Mouse (Mus musculus): ENCODE measurements at regions not wholly inside any gene's neighbourhood (a gene's known extent, or its start where the extent isn't known, plus 50 kb on each side); places are given as distances from the start of the nearest gene placed in this dataset.

DNA sequence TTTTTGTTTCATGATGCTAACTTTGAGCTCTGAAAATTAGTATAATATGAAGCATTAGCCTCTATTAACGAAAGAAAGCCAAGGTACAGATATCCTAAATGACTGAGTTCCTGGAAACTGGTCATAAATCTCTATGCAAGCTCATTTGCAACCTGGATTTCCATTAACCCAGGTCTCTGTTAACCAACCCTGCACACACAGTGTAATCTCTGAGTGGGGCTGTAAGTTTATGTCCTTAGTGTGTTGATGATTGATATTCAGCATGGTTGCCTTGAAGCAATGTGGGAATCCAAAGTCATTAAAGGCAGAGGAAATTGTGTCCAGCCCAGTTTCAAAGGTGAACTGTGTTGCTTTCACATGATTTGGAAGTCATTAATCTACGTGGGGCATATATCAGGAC lies 225.9 kb upstream of the Lcorl start:
- ATAC-seq (ENCODE audit: low FRiP score, low TSS enrichment): no peak
- 76% methylated on average over 2 of the region's 2 CpGs for WGBS
- no peaks in the 10 kb centered on the region for H3K36me3 ChIP-seq (ENCODE audit: control insufficient read depth, insufficient read depth, low read length)
- H3K27ac ChIP-seq (replicated peaks): no peak overlapping the region
- H3K4me3 ChIP-seq (ENCODE audit: low read depth, low read length): no peak overlapping the region
- no peak overlapping the region for H3K9ac ChIP-seq (ENCODE audit: low read length)
- H3K9me3 ChIP-seq (ENCODE audit: control insufficient read depth, low read length): no peaks in the 10 kb centered on the region
- DNase-seq (ENCODE audit: low spot score): no peak
- no peak for TF ChIP-seq EP300 (optimal IDR thresholded peaks at IDR 0.05)
- TF ChIP-seq CTCF (IDR thresholded peaks at IDR 0.05; ENCODE audit: low read depth): no peak
- H3K27me3 ChIP-seq (ENCODE audit: control insufficient read depth, insufficient read depth, low read length): no peaks in the 10 kb centered on the region
- no peaks in the 10 kb centered on the region for H3K4me1 ChIP-seq (replicated peaks; ENCODE audit: control insufficient read depth, insufficient read depth)
- no peak overlapping the region for H3K4me2 ChIP-seq (replicated peaks; ENCODE audit: low read depth)

DNA sequence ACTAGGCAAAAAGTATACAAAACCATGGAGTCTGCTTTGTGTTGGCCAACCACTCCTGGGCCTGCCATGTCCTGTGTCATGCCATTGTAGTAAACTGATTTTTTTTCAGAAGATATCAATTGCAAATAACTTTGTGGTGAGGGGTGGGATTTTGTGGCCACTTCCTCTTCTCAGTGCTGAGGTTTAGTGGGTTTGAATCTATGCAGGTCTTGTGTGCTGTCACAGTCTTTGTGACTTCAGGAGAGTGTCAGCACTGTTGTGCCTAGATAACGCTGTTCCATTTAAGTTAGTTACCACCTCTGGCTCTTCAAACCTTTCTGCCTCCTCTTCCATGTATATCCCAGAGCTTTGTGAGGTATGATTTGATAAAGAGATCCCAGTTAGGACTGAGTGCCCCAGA lies 216.3 kb upstream of the Lcorl start:
- ATAC-seq (ENCODE audit: low FRiP score, low TSS enrichment) (no peak), DNase-seq (ENCODE audit: low spot score) (no peak)
- Histone ChIP-seq H3K4me1 (replicated peaks; ENCODE audit: control insufficient read depth, insufficient read depth) (no peaks in the 10 kb centered on the region), H3K4me3 (ENCODE audit: low read depth, low read length) (no peak overlapping the region), H3K4me2 (replicated peaks; ENCODE audit: low read depth) (no peak overlapping the region), H3K9me3 (ENCODE audit: control insufficient read depth, low read length) (no peaks in the 10 kb centered on the region), H3K9ac (ENCODE audit: low read length) (no peak overlapping the region), H3K36me3 (ENCODE audit: control insufficient read depth, insufficient read depth, low read length) (no peaks in the 10 kb centered on the region), H3K27me3 (ENCODE audit: control insufficient read depth, insufficient read depth, low read length) (no peaks in the 10 kb centered on the region), H3K27ac (replicated peaks) (no peak overlapping the region)
- no peak for TF ChIP-seq CTCF (IDR thresholded peaks at IDR 0.05; ENCODE audit: low read depth)
- TF ChIP-seq EP300 (optimal IDR thresholded peaks at IDR 0.05): no peak
- WGBS: 97% methylated on average over 1 of the region's 1 CpGs

DNA sequence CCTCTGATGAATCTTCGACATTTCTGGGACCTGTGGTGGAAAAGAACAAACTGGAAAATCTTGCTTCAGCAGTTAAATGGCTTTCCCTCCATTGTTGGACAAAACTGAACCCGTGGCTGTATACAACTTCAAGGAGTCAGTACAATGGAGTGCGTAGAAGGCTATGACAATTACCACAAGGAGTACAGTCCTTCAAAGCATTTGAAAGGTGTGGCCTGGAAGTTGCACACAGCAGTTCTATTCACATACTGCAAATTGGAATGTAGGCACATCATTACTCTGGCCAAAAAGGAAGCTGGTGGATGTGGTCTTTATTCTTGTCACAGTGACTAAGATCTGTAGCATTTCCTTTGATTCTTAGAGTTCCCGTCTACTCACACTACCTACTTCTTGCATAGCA lies 215.7 kb upstream of the Lcorl start:
- TF ChIP-seq EP300 (optimal IDR thresholded peaks at IDR 0.05) (no peak), CTCF (IDR thresholded peaks at IDR 0.05; ENCODE audit: low read depth) (no peak)
- H3K4me2 ChIP-seq (replicated peaks; ENCODE audit: low read depth): no peak overlapping the region
- H3K27ac ChIP-seq (replicated peaks): no peak overlapping the region
- WGBS: 62% methylated on average over 4 of the region's 4 CpGs
- no peaks in the 10 kb centered on the region for H3K4me1 ChIP-seq (replicated peaks; ENCODE audit: control insufficient read depth, insufficient read depth)
- ATAC-seq (ENCODE audit: low FRiP score, low TSS enrichment): no peak
- DNase-seq (ENCODE audit: low spot score): no peak
- no peaks in the 10 kb centered on the region for H3K27me3 ChIP-seq (ENCODE audit: control insufficient read depth, insufficient read depth, low read length)
- H3K9me3 ChIP-seq (ENCODE audit: control insufficient read depth, low read length): no peaks in the 10 kb centered on the region
- H3K36me3 ChIP-seq (ENCODE audit: control insufficient read depth, insufficient read depth, low read length): no peaks in the 10 kb centered on the region
- H3K4me3 ChIP-seq (ENCODE audit: low read depth, low read length): no peak overlapping the region
- H3K9ac ChIP-seq (ENCODE audit: low read length): no peak overlapping the region

DNA sequence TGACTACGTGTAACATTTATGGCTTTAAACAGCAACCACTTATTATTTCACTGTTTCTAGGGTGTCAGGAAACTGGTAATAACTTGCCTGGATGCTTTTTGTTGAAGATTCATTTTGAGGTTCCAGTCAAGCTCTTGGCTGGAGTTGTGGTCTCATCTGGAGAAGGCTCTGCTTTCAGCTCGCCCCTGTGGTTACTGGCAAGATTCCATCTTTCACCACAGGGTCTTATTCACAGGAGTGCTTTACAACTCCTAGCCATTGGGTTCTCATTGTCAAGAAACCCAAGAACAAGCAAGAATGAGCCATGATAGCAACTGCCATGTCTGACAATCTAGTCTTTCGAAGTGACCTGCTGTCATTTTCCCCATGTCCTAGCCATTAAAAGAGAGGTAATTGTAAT lies 202.5 kb upstream of the Lcorl start:
- 83% methylated on average over 3 of the region's 3 CpGs for WGBS
- Histone ChIP-seq H3K27ac (replicated peaks) (no peak overlapping the region), H3K9ac (ENCODE audit: low read length) (no peak overlapping the region), H3K9me3 (ENCODE audit: control insufficient read depth, low read length) (no peaks in the 10 kb centered on the region), H3K4me1 (replicated peaks; ENCODE audit: control insufficient read depth, insufficient read depth) (no peaks in the 10 kb centered on the region), H3K27me3 (ENCODE audit: control insufficient read depth, insufficient read depth, low read length) (no peaks in the 10 kb centered on the region), H3K4me2 (replicated peaks; ENCODE audit: low read depth) (no peak overlapping the region), H3K4me3 (ENCODE audit: low read depth, low read length) (no peak overlapping the region), H3K36me3 (ENCODE audit: control insufficient read depth, insufficient read depth, low read length) (no peaks in the 10 kb centered on the region)
- ATAC-seq (ENCODE audit: low FRiP score, low TSS enrichment): no peak
- TF ChIP-seq EP300 (optimal IDR thresholded peaks at IDR 0.05) (no peak), CTCF (IDR thresholded peaks at IDR 0.05; ENCODE audit: low read depth) (no peak)
- DNase-seq (ENCODE audit: low spot score): no peak

DNA sequence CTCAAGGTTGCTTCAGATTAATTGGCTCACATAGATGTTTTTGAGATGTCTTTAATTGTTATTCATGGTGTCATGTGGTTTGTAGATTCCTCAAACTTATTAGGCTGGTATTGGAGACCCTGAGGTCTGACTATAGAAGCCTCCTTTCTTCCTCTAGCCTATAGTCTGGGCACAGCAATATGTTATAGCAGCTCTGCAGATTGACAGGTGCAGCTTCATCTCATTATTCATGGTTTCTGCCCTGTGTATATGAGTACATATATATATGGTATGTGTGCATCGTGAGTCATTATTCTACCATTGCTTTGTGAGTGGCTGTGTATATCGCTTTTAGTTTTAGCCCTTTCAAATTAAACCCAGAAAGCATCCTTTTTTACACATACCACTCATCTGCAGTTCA lies 197.4 kb upstream of the Lcorl start:
- 95% methylated on average over 2 of the region's 2 CpGs for WGBS
- Histone ChIP-seq H3K9ac (ENCODE audit: low read length) (no peak overlapping the region), H3K27ac (replicated peaks) (no peak overlapping the region), H3K9me3 (ENCODE audit: control insufficient read depth, low read length) (no peaks in the 10 kb centered on the region), H3K36me3 (ENCODE audit: control insufficient read depth, insufficient read depth, low read length) (no peaks in the 10 kb centered on the region), H3K4me2 (replicated peaks; ENCODE audit: low read depth) (no peak overlapping the region), H3K4me3 (ENCODE audit: low read depth, low read length) (no peak overlapping the region), H3K4me1 (replicated peaks; ENCODE audit: control insufficient read depth, insufficient read depth) (no peaks in the 10 kb centered on the region), H3K27me3 (ENCODE audit: control insufficient read depth, insufficient read depth, low read length) (no peaks in the 10 kb centered on the region)
- DNase-seq (ENCODE audit: low spot score) (no peak), ATAC-seq (ENCODE audit: low FRiP score, low TSS enrichment) (no peak)
- TF ChIP-seq CTCF (IDR thresholded peaks at IDR 0.05; ENCODE audit: low read depth) (no peak), EP300 (optimal IDR thresholded peaks at IDR 0.05) (no peak)

DNA sequence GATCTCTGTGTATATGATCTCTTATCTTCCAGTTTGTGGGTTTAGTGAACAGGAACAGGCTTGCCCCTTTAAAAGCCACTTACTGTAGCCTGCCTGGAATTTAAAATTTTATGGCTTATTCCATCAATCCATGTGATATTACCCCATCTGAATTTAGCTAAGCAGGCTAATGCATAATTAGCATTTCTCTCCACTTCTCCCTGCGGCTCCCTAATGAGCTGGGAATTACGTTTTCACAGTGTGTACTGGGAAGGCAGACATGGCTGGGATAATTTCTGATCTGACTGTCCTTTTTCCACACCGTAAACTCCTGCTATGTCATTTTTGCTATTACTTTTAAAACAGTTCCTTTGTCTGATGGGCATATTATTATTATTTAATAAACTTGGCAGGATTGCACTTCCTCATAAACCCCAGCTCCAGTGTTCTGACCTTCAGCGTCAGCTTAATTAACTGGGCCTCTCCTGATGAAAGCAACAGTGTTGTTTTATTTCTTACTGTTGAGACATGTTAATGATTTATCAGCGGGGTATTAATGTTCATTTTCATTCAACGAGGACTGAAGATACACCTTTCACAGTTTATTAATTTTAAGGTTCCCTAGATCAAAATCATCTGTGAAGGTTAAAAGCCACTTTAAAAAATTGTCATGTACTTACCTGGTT lies 185.4 kb upstream of the Lcorl start:
- Histone ChIP-seq H3K4me1 (replicated peaks; ENCODE audit: control insufficient read depth, insufficient read depth) (no peaks in the 10 kb centered on the region), H3K27ac (replicated peaks) (no peak overlapping the region), H3K27me3 (ENCODE audit: control insufficient read depth, insufficient read depth, low read length) (no peaks in the 10 kb centered on the region), H3K36me3 (ENCODE audit: control insufficient read depth, insufficient read depth, low read length) (no peaks in the 10 kb centered on the region), H3K9ac (ENCODE audit: low read length) (no peak overlapping the region), H3K4me2 (replicated peaks; ENCODE audit: low read depth) (no peak overlapping the region), H3K4me3 (ENCODE audit: low read depth, low read length) (no peak overlapping the region), H3K9me3 (ENCODE audit: control insufficient read depth, low read length) (no peaks in the 10 kb centered on the region)
- WGBS: 46% methylated on average over 6 of the region's 6 CpGs
- no peak for DNase-seq (ENCODE audit: low spot score)
- no peak for ATAC-seq (ENCODE audit: low FRiP score, low TSS enrichment)
- TF ChIP-seq CTCF (IDR thresholded peaks at IDR 0.05; ENCODE audit: low read depth) (no peak), EP300 (optimal IDR thresholded peaks at IDR 0.05) (no peak)
